Mouse (Mus musculus): ENCODE results near the gene Psat1. TPM values are rescaled to one million over a fixed set of nuclear protein-coding genes. Genes with fewer than 3 reads are reported as not detected.
A peak's percentile ranks its signal among the peaks of the same experiment; 100 is the strongest.

The Psat1 gene
- total and polyA plus RNA-seq, 3 experiments, result 340 to 549 (median 423) TPM

DNA sequence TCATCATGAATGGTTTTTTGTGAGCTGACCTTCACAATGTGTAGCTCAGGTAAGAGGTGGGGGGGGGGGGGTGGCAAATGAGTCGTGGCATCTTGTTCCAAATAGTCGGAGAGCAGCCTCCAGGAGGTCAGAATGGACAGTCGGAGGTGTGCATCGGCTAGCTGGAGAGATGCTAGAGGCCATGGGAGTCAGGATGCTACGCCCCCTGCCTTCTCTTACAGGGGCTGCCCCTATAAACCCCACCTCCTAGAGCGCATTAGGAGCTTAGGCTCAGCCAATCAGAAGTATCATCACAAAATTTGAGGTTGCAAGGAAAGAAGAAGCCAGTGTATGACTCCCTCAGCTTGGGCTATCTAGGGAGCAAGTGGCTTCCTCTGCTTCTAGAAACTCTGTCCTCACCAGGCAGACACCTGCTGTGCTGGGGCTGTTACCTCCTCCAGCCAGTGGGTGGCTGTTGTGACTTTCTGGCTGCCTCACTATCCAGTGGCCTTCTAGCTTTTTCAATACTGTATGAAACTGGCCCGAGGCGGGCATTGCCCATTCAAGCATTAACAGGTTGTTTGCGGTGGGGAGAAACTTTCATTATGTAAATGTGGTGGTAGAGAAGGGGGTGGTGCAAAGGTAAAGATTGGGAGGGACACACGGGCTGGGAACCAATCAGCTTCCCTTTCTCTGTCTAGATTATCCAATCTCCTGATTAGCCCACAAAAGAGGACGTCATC is 64.3 kb downstream of the Psat1 start (continued):
- TF ChIP-seq E2F4 (IDR thresholded peaks at IDR 0.05; ENCODE audit: insufficient replicate concordance, low read depth, low read length) (peak; percentile 64; the same call in 1 of the 2 replicates), TCF12 (IDR thresholded peaks at IDR 0.05; ENCODE audit: low read depth, low read length) (peak; percentile 11; the same call in 1 of the 2 replicates), NRF1 (IDR thresholded peaks at IDR 0.05; ENCODE audit: low read depth, low read length) (no peak), HCFC1 (IDR thresholded peaks at IDR 0.05; ENCODE audit: low read depth, low read length) (no peak), SIN3A (IDR thresholded peaks at IDR 0.05; ENCODE audit: low read length) (no peak), BHLHE40 (IDR thresholded peaks at IDR 0.05; ENCODE audit: low read depth, low read length) (peak; percentile 55; the same call in 1 of the 2 replicates), MAFK (IDR thresholded peaks at IDR 0.05; ENCODE audit: insufficient replicate concordance, low read length) (peak; percentile 86), RAD21 (IDR thresholded peaks at IDR 0.05; ENCODE audit: low read depth, low read length) (peak; percentile 29)

DNA sequence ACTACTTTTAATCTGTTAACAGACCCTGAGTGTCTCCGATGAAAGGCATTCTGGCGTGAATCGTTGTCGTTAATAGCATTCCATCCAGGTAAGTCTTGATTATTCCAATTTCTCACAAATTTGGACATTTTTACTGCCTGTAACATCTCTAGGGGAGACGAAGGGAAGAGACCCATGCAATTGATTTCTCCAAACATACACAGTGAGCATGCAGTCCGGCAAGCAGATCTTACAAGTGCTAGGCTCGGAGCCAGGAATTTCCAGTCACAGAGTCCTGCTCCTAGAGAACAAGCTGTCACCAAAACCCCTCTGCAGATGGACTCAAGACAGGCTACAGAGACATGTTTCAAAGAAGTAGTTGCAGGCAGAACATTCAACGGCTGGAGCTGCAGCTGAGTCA is 66.4 kb downstream of the Psat1 start:
- dilution Hi-C loops (cut with MboI; ENCODE audit: extremely low pct_ligation_motif_present, extremely low pct_unique_long_range_greater_than_20kb, low sequenced_read_pairs) (no loop called here), in situ Hi-C loops (cut with MboI; ENCODE audit: low pct_ligation_motif_present, low pct_unique_long_range_greater_than_20kb, low sequenced_read_pairs) (no loop called here)
- no peak overlapping the region for H3K27ac ChIP-seq (ENCODE audit: insufficient read depth, low read depth)
- no peak overlapping the region for H3K9ac ChIP-seq (ENCODE audit: insufficient read depth, low read depth)
- peaks cover 4 to 25% of the 10 kb centered on the region in 2 experiments; a peak in 3 of 4 replicates for H3K4me1 ChIP-seq (ENCODE audit: control insufficient read depth in 1 of 2, insufficient read depth in 2 of 2)
- H3K27me3 ChIP-seq (replicated peaks), result peaks cover 33% of the 10 kb centered on the region
- H3K9me3 ChIP-seq (replicated peaks; ENCODE audit: low read length), result peaks cover 2% of the 10 kb centered on the region
- H3K4me3 ChIP-seq (replicated peaks in 1 of 3; ENCODE audit: low read depth in 2 of 3, low read length in 2 of 3, poor library complexity in 1 of 3), result no peak overlapping the region
- no peak overlapping the region for H3K4me2 ChIP-seq (ENCODE audit: insufficient read depth, low read depth, poor library complexity, severe bottlenecking)
- no peaks in the 10 kb centered on the region for H3K36me3 ChIP-seq (replicated peaks in 1 of 2; ENCODE audit: control insufficient read depth in 1 of 2, insufficient read depth in 1 of 2, low read length in 1 of 2)
- no peak for DNase-seq (ENCODE audit: extremely low read depth)
- no peaks in the 10 kb centered on the region for H3K79me2 ChIP-seq (replicated peaks; ENCODE audit: control insufficient read depth, extremely low read depth, insufficient read depth, poor library complexity, severe bottlenecking)
- TF ChIP-seq USF1 (IDR thresholded peaks at IDR 0.05; ENCODE audit: low read depth, low read length) (no peak), RAD21 (IDR thresholded peaks at IDR 0.05; ENCODE audit: low read depth, low read length) (no peak), KAT2A (IDR thresholded peaks at IDR 0.05; ENCODE audit: insufficient replicate concordance, low read length) (no peak), ZNF384 (IDR thresholded peaks at IDR 0.05; ENCODE audit: low read depth, low read length) (no peak), MAFK (IDR thresholded peaks at IDR 0.05; ENCODE audit: insufficient replicate concordance, low read length) (no peak), MAZ (IDR thresholded peaks at IDR 0.05; ENCODE audit: low read depth, low read length) (no peak), TBP (conservative IDR thresholded peaks at IDR 0.05; ENCODE audit: low read depth, low read length) (no peak), CHD2 (IDR thresholded peaks at IDR 0.05; ENCODE audit: low read length) (no peak), MYC (IDR thresholded peaks at IDR 0.05; ENCODE audit: low read depth, low read length) (no peak), CHD1 (IDR thresholded peaks at IDR 0.05; ENCODE audit: low read depth, low read length) (no peak), ELF1 (IDR thresholded peaks at IDR 0.05; ENCODE audit: low read depth, low read length) (no peak), ZKSCAN1 (IDR thresholded peaks at IDR 0.05; ENCODE audit: borderline replicate concordance, low read depth, low read length) (no peak), ZMIZ1 (IDR thresholded peaks at IDR 0.05; ENCODE audit: low read depth, low read length) (no peak)
